Mouse (Mus musculus): ENCODE measurements around the gene Tef.

Gene Tef

DNA sequence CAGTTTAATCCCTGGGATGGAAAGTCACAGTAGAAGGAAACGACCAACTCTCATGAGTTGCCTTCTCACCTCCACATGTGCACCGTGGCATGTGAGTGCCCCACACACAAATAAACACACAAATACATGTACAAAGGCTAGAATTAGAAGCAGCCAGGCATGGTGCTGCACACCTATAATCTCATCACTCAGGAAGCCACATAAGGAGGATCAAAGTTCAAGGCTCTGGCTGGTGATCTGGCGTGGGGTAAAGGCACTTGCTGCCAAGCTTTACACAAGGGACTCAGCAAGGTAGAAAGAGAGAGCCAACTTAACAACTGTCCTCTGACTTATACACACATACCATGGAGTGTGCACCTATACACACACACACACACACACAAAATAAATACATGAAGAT, 1.8 kb upstream of the Tef start:
- DNase-seq: no peak

DNA sequence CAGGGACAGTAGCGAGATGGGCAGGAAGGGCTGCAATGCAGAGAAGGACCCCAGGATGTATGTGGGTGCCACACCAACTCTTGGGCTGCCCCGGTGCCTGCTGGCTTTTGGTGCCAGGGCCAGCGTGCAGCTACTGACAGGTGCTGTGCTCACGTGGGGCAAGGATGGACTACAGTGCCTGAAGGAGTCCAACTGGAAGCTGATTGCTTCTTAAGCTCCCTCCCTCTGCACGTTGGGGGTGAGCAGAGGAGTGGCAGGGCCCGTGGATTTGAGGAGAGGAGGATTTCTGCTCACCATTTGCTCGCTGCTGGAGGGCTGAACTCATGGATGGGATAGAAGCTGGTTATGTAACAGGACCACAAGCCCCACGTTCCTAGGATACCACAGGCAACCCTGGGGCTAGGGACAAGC, 725 bp downstream of the Tef start:
- peak in 1 of 2 experiments; percentile 74 for DNase-seq

DNA sequence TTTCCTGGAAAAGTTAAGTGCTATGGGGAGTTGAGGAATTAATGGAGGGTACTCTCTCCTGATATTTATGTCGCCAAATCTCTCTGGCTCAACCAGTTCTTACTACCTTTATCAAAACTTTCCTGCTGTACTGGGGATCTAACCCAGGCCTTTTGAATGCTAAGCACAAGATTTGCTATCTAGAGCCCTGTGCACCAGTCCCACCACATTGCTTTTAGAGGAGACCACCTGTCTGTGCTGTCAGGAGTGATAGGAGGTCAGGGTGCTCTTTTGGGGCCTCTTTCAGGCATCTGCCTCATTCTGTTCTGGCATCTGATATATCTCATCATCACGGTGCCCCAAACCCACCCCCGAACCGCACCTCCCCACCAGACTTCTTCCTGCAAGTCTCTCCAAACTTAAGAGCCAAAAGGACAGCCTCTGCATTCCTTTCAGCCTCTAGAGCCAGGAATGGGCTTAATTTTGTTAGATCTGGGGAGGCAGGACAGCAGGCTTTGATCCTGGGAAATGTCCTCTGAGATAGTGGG, 1.3 kb downstream of the Tef start:
- no peak for DNase-seq

DNA sequence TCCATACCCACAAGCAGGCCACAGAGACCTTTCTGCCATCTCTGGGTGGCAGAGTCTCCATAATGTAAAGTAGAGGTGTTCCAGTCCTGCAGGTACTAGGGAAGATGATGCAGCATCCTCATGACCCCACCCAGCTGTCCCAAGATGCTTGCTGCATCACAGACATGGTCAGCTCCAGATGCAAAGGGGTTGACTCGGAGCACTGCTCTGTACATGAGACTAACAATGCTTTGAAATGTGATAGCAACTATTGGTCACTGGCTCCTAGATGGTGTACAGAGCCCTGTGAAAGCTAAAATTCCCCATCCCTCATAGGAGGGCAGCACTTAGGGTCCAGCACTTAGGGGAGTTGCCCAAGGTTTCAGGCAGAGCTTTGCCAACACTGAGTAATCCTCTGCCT, 2.0 kb downstream of the Tef start:
- DNase-seq: no peak

DNA sequence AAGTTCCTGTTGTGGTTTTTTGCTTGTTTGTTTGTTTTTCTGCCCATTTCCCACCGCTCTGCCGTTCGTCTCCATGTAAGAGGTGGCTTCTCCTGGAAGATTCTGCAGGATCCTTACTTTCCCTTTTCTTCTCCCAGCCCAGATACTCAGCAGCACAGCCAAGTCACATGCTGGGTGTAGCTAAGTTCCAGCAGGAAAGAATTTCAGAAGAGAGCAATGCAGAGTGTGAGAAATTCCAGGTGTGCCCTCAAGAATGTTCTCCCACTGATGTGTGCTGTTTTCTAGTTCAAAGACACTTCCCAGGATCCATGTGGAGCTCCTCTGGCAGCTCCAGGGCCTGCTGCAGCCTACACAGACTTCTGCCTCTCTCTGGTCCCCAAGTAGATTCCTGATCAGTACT, 2.7 kb downstream of the Tef start:
- DNase-seq: no peak

DNA sequence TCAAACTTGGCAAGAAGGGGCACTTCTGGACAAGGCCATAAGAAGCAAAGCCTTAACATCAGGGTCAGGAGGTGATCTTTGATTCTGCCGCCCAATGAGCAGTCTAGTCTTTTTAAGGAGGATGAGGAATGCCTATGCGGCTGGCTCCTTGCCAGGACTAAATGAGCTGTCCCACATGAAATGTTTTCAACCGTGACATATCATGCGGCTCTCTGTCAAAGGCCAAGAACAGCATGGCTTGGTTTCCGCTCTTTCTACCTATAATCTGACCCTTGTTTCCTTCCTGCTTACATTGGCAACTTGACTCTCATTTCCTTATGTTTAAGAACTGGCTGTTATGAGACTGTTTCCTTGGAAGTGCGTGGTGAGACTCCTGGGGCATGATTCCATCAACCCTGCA, 3.4 kb downstream of the Tef start:
- peak; percentile 73 to 82 for DNase-seq

DNA sequence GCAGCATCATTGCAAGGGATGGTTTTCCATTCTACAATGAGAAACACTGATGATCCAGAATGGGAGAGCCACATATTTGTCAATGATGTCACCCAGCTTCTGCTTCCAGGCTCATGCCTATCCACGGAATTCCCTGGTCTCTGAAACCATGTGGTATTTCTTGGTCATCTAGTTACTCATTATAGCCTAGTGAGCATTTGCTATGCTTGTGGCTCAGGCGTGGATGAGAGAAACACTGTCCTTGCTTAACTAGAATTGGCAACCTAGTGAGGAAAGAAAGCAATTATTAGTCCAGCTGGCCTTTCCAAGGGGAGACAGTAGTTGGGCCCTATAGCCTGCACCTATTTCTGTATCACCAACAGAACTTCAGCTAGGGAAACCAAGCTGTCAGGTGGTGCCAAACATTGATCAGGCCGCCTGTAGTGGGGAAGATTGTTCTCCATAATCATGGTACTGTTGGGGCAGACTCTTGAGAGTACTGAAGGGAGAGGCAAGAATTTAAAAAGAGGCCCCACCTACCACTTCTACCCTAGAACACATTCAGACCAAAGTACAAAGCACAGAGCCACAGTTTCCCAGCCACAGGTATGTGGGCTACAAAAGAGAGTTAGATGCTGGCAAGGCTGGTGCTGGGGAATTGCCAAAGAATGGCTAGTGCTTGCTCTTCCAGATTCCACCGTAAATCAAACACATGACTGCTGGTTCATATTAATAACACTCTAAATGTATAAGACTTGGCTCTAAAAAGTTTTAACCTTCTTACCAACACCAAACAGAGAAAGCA, 4.6 kb downstream of the Tef start:
- DNase-seq: no peak

DNA sequence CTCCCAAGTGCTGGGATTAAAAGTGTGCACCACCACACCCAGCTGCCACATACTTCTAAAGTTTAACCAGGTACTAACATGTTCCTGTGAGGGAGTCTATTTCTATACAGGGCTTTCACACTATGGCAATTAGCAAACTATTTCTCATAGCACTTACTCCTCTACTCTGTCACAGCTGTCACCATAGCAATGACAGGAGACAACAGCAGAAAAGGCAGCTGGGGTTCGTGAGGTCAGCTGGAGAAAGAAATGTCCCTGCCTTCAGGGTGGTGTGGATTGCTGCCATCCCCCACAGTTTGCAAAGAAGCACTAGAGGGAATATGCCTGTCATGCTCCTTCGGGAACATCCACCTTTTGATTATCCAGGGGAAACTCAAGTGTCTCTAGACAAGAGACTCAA, 6.6 kb downstream of the Tef start:
- no peak for DNase-seq

DNA sequence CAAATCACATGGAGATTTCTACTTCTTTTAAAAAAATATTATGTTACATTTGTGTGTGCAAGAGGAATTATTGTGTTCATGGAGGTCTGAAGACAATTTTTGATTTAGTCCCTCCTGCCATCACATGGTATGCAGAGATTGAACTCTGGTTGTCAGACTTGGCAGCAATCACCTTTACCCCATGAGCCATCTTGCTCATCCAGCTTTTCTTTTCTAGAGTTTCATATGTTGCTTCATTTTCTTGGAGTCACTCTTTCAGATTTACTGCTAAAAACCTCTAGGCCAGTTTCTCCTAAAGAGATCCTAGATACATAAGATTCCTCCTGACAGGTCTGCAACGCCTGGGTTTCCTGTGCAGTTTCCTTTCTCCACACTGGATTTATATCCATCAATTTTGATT, 7.3 kb downstream of the Tef start:
- DNase-seq: no peak

DNA sequence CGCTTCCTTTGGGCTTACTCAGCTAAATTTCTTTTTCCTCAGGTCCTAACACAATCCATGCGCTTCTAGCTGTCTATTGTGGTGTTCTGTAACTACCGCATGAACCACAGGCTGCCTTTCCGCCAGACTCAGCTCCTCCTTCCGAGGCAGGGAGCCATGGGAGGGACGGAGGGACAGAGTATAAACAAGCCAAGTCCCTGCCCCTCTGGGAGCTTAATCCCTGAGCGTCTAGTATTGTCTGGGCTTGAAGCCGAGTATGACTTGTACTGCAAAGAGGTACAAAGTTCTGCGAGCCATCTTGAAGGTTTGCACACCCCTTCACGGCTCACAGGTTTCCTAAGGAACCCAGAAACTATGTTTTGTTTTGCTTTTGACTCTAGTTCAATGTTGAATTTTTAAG, 7.9 kb downstream of the Tef start:
- DNase-seq: peak; percentile 88 to 94

DNA sequence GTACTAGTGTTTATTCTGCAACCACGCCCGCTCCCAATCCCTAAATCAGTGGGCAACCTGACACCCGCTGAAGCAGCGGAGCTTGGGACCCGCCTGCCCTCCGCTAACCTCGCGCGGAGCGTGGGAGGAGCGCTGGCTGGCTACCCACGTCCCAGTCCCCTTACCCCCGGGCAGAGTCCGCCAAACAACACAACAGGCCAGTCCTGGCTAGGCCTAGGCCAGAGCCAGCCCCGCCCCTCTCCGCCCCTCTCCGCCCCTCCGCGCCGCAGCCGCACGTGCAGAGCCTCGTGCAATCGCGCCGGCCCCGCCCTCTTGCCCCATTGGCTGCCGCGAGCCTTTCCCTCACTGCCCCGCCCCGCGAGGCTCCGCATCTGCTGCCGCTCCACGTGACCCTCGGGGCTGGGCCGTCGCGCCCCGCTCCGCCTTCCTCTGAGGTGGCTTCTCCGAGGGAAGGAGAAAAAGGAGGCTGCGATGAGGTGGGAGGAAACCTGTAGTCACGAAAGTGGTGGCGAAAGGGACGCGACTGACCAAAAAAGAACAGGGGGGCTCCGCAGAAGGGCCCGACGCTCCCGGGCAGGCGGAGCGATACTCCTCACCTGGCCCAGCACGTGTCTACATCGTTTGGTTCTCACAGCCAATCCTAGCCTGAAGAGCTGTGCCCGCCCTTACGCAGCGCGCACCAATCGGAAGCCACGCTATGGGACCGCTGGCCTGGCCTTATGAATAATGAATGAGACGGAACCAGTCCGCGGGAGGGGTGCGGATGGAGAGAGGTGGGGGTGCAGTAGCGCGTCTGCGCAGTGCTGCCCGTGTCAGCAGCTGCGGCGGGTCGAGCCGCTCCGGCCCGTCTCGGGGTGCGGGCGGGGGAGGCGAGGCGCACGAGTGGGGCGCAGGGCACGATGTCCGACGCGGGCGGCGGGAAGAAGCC, 8.7 kb downstream of the Tef start:
- peak; percentile 99 to 100 for DNase-seq

DNA sequence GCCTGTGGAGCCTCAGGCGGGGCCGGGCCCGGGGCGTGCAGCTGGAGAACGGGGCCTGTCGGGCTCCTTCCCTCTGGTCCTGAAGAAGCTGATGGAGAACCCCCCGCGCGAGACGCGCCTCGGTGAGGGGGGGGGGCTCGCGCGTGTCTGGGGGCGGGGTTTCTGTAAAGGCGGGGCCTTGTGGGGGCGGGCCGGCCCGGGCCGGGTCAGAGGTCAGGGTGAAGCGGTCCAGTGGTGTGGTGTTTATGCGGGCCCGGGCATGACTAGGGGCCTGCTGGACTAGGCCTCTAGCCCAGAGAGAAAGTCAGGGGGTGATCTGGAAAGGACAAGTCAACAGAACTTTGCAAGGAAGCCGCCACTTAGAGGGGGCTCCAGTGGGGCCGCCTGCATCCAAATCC, 9.4 kb downstream of the Tef start:
- peak; percentile 81 to 88 for DNase-seq

DNA sequence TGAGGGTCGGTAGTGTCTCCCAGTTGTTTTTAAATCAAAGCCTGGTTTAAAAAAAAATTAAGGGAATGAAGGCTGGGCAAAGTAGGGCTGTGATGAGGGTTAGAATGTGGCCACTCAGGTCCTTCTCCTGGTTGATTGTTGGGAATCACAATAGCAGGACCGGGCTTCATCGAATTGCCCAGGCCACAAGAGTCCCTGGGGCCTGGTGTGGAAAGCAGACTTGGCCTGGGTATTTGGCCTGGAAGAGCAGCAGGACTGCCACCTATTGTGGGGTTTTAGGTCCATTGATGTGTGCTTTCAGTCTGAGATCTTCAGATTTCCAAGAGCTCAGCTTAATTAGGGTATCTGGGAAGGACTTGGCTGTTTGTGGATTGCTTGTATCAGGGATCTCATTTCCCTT, 10.1 kb downstream of the Tef start:
- DNase-seq: no peak

DNA sequence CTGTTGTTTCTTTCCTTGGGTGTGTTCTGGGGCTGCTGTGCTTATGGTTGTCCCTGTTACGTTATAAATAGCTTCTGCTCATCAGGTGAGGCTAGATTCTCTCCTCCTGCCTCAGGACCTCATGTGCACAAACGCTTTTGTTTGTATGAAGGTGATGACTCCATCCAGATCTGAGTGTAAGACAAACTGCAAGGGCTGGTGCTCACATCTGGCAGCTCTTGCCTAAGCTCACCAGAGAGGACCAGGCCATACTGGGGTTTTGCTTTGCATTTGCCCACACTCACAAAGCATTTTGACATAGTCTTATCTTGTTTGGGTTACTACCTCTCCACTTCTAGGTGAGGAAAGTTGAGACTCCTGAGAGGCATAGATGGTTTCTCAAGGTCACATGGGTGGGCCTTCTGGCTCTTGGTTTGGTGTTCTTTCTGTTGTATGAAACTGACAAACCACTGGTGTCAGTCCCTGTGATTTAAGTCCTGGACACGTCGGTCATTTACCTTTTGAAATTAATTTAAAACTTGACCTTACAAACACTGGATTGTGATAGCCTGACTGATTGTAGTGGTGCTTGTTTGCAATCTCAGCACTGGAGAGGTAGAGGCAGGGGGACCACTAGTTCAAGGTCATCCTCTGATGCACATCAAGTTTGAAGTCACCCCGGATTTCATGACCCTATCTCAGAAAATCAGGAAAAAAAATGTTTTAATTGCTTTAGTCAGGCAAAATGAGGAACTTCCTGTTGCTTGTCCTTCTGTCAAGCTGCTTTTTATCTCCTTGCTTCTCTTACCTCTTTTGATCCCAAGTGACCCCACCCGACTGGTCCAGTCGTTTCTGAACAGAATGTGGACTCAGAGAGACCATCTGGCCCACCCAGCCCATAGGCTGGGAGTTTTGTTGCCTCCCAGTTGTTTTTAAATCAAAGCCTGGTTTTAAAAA, 10.7 kb downstream of the Tef start:
- DNase-seq: no peak

DNA sequence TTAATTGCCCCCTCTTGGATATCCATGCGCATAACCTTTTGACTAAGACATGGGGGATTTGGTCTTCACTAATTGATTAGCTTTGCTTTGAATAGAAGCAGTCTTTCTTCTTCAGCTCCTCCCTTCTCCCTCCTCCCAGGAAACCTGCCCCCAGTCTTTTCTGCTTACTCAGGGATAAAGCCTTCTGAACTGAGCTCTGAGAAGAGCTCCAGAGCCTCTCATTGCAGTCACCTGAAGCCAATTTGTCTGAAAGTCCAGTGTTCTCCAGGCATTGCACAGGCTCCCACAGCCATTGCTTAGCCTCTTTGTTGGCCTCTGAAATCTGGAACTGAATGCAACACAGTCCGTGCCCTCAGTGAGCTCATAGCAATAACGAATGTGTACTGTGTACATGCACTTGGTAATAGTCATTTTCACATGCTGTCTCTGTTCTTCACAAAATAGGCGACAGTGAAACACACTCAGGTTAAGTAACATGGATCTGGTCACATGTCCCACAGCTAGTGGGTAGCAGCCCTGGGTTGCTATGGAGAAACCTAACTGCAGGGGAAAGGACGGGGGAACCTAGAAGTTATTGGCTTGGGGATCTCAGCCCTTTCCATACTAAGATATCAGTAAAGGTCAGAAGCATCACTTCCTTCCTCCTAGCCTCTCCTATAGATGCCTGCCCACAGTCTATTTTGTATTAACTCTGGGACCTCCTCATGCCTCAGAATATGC, 11.9 kb downstream of the Tef start:
- DNase-seq: no peak

DNA sequence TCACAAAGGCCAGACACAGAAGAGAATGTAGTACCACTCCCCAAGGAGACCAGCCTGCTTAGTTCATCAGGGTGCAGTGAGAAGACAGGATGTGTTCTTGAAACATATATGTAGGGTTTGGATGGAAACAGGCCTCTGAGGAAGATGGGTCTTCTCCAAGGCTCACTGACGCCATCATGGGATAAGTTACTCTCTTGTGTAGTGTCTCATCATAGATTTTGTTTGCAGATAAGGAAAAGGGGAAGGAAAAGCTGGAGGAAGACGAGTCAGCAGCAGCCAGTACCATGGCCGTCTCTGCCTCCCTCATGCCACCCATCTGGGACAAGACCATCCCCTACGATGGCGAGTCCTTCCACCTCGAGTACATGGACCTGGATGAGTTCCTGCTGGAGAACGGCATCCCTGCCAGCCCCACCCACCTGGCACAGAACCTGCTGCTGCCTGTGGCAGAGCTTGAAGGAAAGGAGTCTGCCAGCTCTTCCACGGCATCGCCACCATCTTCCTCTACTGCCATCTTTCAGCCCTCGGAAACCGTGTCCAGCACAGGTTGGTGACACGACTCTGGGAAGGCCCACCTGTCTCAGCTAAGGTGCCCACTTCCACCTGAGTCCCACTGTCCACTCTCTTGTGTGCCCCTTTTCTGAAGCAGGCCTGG, 12.6 kb downstream of the Tef start:
- no peak for DNase-seq

DNA sequence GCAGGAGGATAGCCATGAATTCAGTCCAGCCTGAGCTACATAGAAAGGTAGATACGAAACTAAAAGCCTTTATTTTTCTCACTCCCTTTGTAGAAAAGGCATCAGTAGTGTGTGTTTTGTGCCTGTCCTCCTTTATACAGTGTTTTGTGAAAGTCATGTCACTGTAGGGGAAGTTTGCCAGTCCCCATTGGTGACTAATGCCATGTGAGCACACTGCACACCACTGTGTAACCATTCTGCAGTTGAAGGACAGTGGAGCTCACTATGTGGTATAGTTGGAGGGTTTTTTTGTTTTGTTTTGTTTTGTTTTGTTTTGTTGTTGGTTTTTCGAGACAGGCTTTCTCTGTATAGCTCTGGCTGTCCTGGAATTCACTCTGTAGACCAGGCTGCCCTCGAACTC, 16.2 kb downstream of the Tef start:
- no peak for DNase-seq

DNA sequence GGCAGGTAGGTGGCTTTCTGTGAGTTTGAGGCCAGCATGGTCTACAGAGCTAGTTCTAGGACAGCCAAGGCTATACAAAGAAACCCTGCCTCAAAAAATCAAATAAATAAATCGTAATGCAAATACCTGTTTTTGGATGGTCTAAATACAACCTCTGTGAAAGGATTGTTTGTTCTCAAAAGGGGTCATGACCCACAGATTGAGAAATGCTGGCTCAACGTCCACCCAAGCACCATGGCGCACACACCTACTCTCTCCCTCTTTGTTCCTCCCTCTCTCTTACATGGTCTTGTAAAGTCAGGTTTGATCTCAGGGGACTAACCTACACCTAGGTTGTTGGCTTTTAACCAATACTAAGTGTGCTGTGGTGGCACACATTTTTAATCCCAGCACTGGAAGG, 20.4 kb downstream of the Tef start:
- DNase-seq: no peak

DNA sequence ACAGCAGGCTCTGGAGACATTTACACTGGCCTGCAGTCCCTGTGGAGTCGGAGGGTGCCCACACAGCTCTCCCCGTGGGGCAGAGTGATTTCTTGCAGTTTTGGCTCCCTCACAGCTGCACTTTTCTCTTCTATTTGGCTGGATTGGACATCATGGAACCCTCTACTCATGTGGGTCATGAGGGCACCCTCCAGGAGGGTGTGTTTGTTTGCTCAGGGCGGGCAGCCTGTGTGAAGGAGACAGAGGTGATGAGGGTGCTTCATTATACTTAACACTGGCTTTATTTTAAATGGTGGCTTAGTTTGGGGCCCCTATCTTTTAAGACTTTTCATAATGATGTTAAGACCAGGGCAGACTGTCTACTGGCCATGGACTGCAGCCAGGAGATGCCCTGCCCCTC, 22.6 kb downstream of the Tef start:
- DNase-seq: no peak

DNA sequence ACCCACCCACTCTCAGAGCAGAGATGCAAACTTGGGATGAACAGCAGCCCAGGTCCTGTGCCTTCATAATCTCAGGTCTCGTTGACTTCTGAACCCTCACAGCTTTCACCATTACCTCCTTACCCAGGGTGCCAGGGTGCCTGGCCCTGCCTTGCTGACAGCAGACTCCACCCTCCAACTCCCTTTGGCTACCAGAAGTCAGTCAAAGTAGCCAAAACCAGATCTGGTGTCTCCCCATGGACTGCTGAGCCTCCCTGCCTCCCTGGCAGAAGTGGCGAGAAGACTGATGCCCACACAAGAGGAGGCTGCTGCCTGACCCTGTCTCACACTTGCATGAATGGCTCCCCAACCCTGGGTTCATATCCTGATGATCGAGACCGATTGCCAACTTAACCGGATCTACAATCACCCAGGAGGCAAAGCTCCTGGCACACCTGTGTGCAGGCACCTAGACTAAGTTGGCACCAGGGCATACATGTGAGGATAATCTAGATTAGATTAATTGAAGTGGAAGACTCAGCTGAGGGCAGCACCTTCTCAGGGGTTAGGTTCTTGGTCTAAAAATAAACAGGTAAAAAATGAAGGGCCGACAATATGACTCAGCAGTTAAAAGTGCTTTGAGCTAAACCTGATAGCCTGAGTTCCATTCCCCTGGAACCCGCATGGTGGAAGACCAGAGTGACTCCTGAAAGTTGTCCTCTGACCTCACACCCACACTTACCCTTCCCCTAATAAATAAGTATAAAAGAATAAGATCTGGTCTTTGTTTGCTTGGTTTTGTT, 26.4 kb downstream of the Tef start:
- no peak for DNase-seq

DNA sequence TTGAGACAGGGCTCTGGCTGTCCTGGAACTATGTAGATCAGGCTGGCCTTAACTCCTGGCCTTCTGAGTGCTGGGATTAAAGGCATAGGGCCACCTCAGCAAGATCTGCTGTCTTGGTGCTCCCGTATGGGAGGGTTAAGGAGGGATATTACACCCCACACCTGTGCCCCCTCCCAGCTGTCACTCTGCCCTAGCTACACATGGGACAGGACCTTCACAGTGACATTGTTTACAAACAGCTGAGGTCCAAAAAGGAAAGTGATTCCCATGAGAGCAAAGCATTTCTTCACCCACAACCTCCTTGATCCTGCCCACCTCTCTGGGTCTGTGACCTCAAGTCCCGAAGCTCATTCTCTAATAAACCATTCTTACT, 27.0 kb downstream of the Tef start:
- no peak for DNase-seq
